Mouse (Mus musculus) skeletal muscle tissue, adult 2 months (tissue): ENCODE measurements around the gene Tbc1d9.

Experiments used
- DNase-seq: peaks from one replicate; pipeline ENCODE4 v3.0.0-alpha.2; 2012; ENCODE audit warnings: low read depth, low spot score

The Tbc1d9 gene

GRCm38 (mm10) chr8:83165235-83165930, at the start of gene Tbc1d9:
Tbc1d9 (plus strand) TSS chr8:83165352.
- no peak for DNase-seq

GRCm38 (mm10) chr8:83135086-83135485, 30.1 kb upstream of the Tbc1d9 start:
- DNase-seq = no peak

GRCm38 (mm10) chr8:83140068-83140467, 25.1 kb upstream of the Tbc1d9 start:
- no peak for DNase-seq

GRCm38 (mm10) chr8:83140701-83141111, 24.4 kb upstream of the Tbc1d9 start:
- DNase-seq = no peak

- no peak for DNase-seq
These were observed 23.8 kb upstream of the Tbc1d9 start for GRCm38 (mm10) chr8:83141358-83141757.

GRCm38 (mm10) chr8:83144601-83145000, 20.6 kb upstream of the Tbc1d9 start:
- DNase-seq = no peak

- no peak for DNase-seq
These were observed 19.7 kb upstream of the Tbc1d9 start for GRCm38 (mm10) chr8:83145421-83145820.

- no peak for DNase-seq
These were observed 16.0 kb upstream of the Tbc1d9 start for GRCm38 (mm10) chr8:83149124-83149523.

- DNase-seq = no peak
These were observed 13.1 kb upstream of the Tbc1d9 start for GRCm38 (mm10) chr8:83152055-83152454.

GRCm38 (mm10) chr8:83152470-83152869, 12.7 kb upstream of the Tbc1d9 start:
- no peak for DNase-seq

GRCm38 (mm10) chr8:83155110-83155509, 10.0 kb upstream of the Tbc1d9 start:
- no peak for DNase-seq

- no peak for DNase-seq
These were observed 6.2 kb upstream of the Tbc1d9 start for GRCm38 (mm10) chr8:83158971-83159370.

- no peak for DNase-seq
These were observed 5.5 kb upstream of the Tbc1d9 start for GRCm38 (mm10) chr8:83159615-83160014.

- DNase-seq = no peak
These were observed 4.5 kb upstream of the Tbc1d9 start for GRCm38 (mm10) chr8:83160613-83161012.

- no peak for DNase-seq
These were observed 1.0 kb downstream of the Tbc1d9 start, which contains the start of gene Gm10645 for GRCm38 (mm10) chr8:83165931-83166867. Gm10645 (minus strand) TSS chr8:83166170.

- no peak for DNase-seq
These were observed 2.8 kb downstream of the Tbc1d9 start for GRCm38 (mm10) chr8:83167932-83168331.

- DNase-seq = no peak
These were observed 4.0 kb downstream of the Tbc1d9 start for GRCm38 (mm10) chr8:83169127-83169526.

GRCm38 (mm10) chr8:83169709-83170108, 4.6 kb downstream of the Tbc1d9 start:
- DNase-seq = no peak

GRCm38 (mm10) chr8:83170894-83171293, 5.7 kb downstream of the Tbc1d9 start:
- no peak for DNase-seq

- DNase-seq = no peak
These were observed 10.5 kb downstream of the Tbc1d9 start for GRCm38 (mm10) chr8:83175680-83176079.

GRCm38 (mm10) chr8:83176785-83177184, 11.6 kb downstream of the Tbc1d9 start:
- DNase-seq = no peak

- DNase-seq = no peak
These were observed 12.4 kb downstream of the Tbc1d9 start for GRCm38 (mm10) chr8:83177317-83178195.
